Mouse (Mus musculus): ENCODE data around the gene Ticam1. TPM values are rescaled to one million over a fixed set of nuclear protein-coding genes. Genes with fewer than 3 reads are reported as not detected.

Gene Ticam1
- polyA plus RNA-seq, 1 experiment from 2014 or later = 1.6 TPM

DNA sequence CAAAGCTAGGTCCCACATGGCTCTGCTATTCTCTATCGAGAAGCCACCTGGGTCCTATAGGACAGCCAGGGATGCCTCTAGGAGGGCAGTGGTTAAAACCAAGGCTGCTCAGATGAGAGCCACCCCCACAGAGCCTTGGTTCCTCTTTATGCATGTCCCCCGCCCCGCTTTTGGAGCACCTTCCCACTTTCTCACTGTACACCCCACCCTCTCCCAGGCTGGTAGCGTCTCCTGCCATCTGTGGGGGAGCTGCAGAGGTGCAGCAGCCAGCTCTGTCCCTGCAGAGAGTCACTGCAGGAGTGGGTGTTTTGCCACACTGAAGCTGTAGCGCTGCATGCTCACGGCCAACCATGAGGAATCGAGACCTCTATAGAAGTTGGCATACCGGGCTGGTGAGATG is 6.7 kb upstream of the Ticam1 start:
- H3K9ac ChIP-seq (replicated peaks; ENCODE audit: low read length) = no peak overlapping the region
- ATAC-seq (ENCODE audit: low FRiP score, low TSS enrichment) (no peak), DNase-seq (no peak)
- H3K27ac ChIP-seq (replicated peaks; ENCODE audit: low read depth, low read length) = no peak overlapping the region
- H3K27me3 ChIP-seq (ENCODE audit: control insufficient read depth, insufficient read depth, low read length) = no peaks in the 10 kb centered on the region
- no peaks in the 10 kb centered on the region for H3K36me3 ChIP-seq (ENCODE audit: control insufficient read depth, insufficient read depth, low read length)
- WGBS = 94% methylated on average over 8 of the region's 8 CpGs
- H3K4me2 ChIP-seq (ENCODE audit: low read length) = no peak overlapping the region
- H3K9me3 ChIP-seq (ENCODE audit: control insufficient read depth, low read length) = no peaks in the 10 kb centered on the region
- no peak overlapping the region for H3K4me3 ChIP-seq (replicated peaks; ENCODE audit: low read depth, low read length)
- no peaks in the 10 kb centered on the region for H3K4me1 ChIP-seq (ENCODE audit: control insufficient read depth, insufficient read depth, low read length)

DNA sequence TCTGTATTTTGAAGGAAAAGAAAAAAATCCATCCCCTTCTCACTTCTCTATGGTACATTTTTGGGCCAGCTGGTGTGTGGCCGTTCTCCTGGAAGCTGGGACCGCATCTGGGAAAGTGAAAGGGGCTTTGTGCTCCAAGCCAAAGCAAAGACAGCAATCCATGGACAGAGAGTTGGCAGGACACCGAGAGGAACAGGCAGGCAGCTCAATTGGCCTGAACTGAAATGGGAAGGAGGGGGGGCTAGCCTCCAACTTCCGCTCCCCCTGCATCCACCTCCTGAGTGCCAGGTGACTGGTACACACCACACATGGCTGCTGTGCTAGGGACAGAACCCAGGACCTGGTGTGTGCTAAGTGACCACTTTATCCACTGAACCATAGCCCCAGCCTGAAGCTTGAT is 6.2 kb upstream of the Ticam1 start:
- Histone ChIP-seq H3K27ac (replicated peaks; ENCODE audit: low read depth, low read length) (no peak overlapping the region), H3K27me3 (ENCODE audit: control insufficient read depth, insufficient read depth, low read length) (no peaks in the 10 kb centered on the region), H3K9me3 (ENCODE audit: control insufficient read depth, low read length) (no peaks in the 10 kb centered on the region), H3K4me1 (ENCODE audit: control insufficient read depth, insufficient read depth, low read length) (no peaks in the 10 kb centered on the region), H3K9ac (replicated peaks; ENCODE audit: low read length) (no peak overlapping the region), H3K36me3 (ENCODE audit: control insufficient read depth, insufficient read depth, low read length) (no peaks in the 10 kb centered on the region), H3K4me2 (ENCODE audit: low read length) (no peak overlapping the region), H3K4me3 (replicated peaks; ENCODE audit: low read depth, low read length) (no peak overlapping the region)
- no peak for DNase-seq
- WGBS = 91% methylated on average over 4 of the region's 4 CpGs
- ATAC-seq (ENCODE audit: low FRiP score, low TSS enrichment) = no peak

DNA sequence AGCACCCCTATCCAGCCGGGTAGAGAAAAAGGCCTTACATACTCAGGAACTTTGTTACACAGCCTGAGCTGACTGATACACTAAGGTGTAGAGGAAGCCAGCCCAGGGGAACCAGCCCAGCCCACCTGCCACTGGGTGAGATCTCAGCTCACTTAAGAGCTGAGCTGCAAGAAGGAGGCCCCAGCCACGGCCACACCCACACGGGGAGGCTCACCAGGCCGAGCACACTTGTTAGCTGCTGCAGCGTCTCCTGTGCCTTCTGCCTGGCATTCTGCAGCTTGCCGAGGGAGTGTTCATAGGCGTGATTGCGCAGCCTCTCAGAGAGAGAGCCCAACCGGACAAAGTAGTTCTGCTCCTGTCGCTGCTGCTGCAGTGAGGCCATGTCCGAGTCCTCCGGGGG is 4.6 kb upstream of the Ticam1 start:
- no peak for DNase-seq
- Histone ChIP-seq H3K4me1 (ENCODE audit: control insufficient read depth, insufficient read depth, low read length) (0 out of 2 replicates have a peak, but pooled peaks cover 5% of the 10 kb centered on the region), H3K36me3 (ENCODE audit: control insufficient read depth, insufficient read depth, low read length) (no peaks in the 10 kb centered on the region), H3K4me3 (replicated peaks; ENCODE audit: low read depth, low read length) (no peak overlapping the region), H3K4me2 (ENCODE audit: low read length) (no peak overlapping the region), H3K9ac (replicated peaks; ENCODE audit: low read length) (no peak overlapping the region), H3K9me3 (ENCODE audit: control insufficient read depth, low read length) (no peaks in the 10 kb centered on the region), H3K27me3 (ENCODE audit: control insufficient read depth, insufficient read depth, low read length) (no peaks in the 10 kb centered on the region), H3K27ac (replicated peaks; ENCODE audit: low read depth, low read length) (no peak overlapping the region)
- 91% methylated on average over 12 of the region's 12 CpGs for WGBS
- ATAC-seq (ENCODE audit: low FRiP score, low TSS enrichment) = no peak

DNA sequence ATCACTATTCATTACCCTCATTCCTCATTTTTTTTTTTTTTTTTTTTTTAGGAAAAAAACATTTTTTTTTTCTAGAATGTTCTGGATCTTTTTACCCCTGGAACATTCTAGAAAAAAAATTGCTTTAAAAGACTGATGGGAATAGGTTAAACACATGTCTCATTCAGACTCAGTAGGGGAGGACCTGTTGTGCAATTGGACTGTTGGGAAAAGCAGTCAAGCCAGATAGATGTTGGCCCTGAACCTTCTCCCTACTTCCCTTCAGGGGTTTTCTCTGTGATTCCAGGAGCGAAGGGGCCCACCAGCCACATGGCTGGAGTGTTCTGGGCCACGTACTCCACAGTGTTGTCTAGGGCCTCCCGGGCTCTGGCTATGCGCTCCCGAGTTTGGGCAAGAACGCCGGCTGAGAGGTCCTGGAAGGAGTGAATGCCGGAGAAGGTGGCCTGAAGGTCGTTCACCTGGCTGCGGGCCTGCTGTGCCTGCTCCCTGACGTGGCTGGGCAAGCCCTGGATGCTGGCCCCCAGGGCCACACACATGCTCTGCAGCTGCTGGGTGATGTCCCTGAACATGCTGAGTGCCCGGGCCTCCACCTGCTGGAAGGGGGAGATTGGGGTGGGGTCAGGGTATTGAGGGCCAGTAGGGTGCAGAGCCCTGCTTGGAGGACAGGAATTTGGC is 3.0 kb upstream of the Ticam1 start:
- no peak for ATAC-seq (ENCODE audit: low FRiP score, low TSS enrichment)

DNA sequence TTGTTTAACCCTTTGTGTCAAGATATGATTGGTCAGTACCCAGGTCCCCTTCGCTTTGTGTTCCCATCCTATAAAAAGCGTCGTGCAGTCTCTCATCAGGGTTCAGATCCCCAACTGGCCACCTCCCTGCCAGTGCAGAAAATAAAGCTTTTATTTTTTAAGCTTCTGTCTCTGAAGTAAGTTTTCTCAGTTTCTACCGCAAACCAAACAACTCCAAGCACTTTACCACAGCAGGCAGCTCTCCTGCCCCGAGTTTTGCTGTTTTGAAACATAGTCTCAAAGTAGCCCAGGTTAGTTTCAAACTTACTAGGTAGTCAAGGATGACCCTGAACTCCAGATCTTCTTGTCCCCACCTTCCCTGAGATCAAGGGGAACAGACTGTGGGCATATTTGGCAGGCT is 1.8 kb upstream of the Ticam1 start:
- no peak for ATAC-seq (ENCODE audit: low FRiP score, low TSS enrichment)
- 0 out of 2 replicates have a peak, but pooled peaks cover 5% of the 10 kb centered on the region for H3K4me1 ChIP-seq (ENCODE audit: control insufficient read depth, insufficient read depth, low read length)
- H3K4me3 ChIP-seq (replicated peaks; ENCODE audit: low read depth, low read length) = no peak overlapping the region
- WGBS = 95% methylated on average over 5 of the region's 5 CpGs
- no peak overlapping the region for H3K9ac ChIP-seq (replicated peaks; ENCODE audit: low read length)
- no peaks in the 10 kb centered on the region for H3K9me3 ChIP-seq (ENCODE audit: control insufficient read depth, low read length)
- no peak for DNase-seq
- H3K27me3 ChIP-seq (ENCODE audit: control insufficient read depth, insufficient read depth, low read length) = no peaks in the 10 kb centered on the region
- H3K27ac ChIP-seq (replicated peaks; ENCODE audit: low read depth, low read length) = no peak overlapping the region
- H3K36me3 ChIP-seq (ENCODE audit: control insufficient read depth, insufficient read depth, low read length) = no peaks in the 10 kb centered on the region
- no peak overlapping the region for H3K4me2 ChIP-seq (ENCODE audit: low read length)

More for the DNA sequence above, 3.0 kb upstream of the Ticam1 start:
- Histone ChIP-seq H3K27ac (replicated peaks; ENCODE audit: low read depth, low read length) (no peak overlapping the region), H3K4me2 (ENCODE audit: low read length) (no peak overlapping the region), H3K4me3 (replicated peaks; ENCODE audit: low read depth, low read length) (no peak overlapping the region), H3K4me1 (ENCODE audit: control insufficient read depth, insufficient read depth, low read length) (0 out of 2 replicates have a peak, but pooled peaks cover 5% of the 10 kb centered on the region), H3K27me3 (ENCODE audit: control insufficient read depth, insufficient read depth, low read length) (no peaks in the 10 kb centered on the region), H3K9me3 (ENCODE audit: control insufficient read depth, low read length) (no peaks in the 10 kb centered on the region), H3K9ac (replicated peaks; ENCODE audit: low read length) (no peak overlapping the region), H3K36me3 (ENCODE audit: control insufficient read depth, insufficient read depth, low read length) (no peaks in the 10 kb centered on the region)
- DNase-seq = no peak
- WGBS = 97% methylated on average over 12 of the region's 12 CpGs

DNA sequence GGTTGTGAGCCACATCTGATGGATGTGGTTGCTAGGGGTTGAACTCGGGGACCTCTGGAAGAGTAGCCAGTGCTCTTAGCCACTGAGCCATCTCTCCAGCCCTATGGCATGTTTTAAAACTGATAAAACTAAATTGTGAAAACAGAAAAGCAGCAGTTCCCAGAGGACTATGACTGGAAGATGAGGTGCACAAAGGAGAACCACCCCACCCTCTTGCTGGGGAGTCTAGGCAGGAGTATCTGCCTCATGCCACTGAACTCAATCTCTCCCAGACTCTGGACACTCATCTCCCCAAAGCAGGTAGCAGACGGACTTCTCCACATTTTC is 944 bp upstream of the Ticam1 start:
- peak overlapping the region; percentile 63; the same call in 1 of the 2 replicates for H3K4me2 ChIP-seq (ENCODE audit: low read length)
- DNase-seq (no peak), ATAC-seq (ENCODE audit: low FRiP score, low TSS enrichment) (no peak)
- 0 out of 2 replicates have a peak, but pooled peaks cover 5% of the 10 kb centered on the region for H3K4me1 ChIP-seq (ENCODE audit: control insufficient read depth, insufficient read depth, low read length)
- H3K36me3 ChIP-seq (ENCODE audit: control insufficient read depth, insufficient read depth, low read length) = no peaks in the 10 kb centered on the region
- H3K9me3 ChIP-seq (ENCODE audit: control insufficient read depth, low read length) = no peaks in the 10 kb centered on the region
- H3K27me3 ChIP-seq (ENCODE audit: control insufficient read depth, insufficient read depth, low read length) = no peaks in the 10 kb centered on the region
- no peak overlapping the region for H3K4me3 ChIP-seq (replicated peaks; ENCODE audit: low read depth, low read length)
- H3K9ac ChIP-seq (replicated peaks; ENCODE audit: low read length) = no peak overlapping the region
- 41% methylated on average over 2 of the region's 2 CpGs for WGBS
- no peak overlapping the region for H3K27ac ChIP-seq (replicated peaks; ENCODE audit: low read depth, low read length)

DNA sequence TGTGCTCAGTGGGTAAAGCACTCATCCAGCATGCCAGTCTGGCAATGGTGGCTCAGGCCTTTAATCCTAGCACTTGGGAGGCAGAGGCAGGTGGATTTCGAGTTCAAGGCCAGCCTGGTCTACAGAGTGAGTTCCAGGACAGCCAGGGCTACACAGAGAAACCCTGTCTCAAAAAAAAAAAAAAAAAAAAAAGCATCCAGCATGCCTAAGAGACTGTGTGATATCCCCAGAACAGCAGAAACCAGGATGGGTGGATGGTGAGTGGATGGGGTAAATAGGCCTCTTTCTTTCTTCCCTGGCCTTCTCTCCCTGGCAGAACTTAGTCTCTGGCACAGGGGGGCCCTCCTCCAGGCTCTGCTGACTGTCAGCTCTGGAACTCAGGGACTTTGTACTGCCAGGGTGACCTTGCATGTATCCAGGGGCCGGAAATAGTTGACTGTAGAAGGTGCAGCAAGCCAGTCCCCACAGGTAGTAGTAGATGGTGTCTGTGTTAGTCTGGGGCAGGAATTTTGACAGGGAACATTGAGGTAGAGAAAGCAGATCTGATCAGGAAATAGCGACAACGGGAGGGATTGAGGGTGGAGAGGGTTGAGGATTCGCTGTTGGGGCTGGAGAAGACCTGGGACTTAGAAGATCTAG is 625 bp downstream of the Ticam1 start:
- ATAC-seq (ENCODE audit: low FRiP score, low TSS enrichment) (no peak), DNase-seq (no peak)
- H3K4me2 ChIP-seq (ENCODE audit: low read length) = peak overlapping the region; percentile 63
- no peaks in the 10 kb centered on the region for H3K9me3 ChIP-seq (ENCODE audit: control insufficient read depth, low read length)
- 0 out of 2 replicates have a peak, but pooled peaks cover 5% of the 10 kb centered on the region for H3K4me1 ChIP-seq (ENCODE audit: control insufficient read depth, insufficient read depth, low read length)
- WGBS = 34% methylated on average over 5 of the region's 5 CpGs
- H3K27ac ChIP-seq (replicated peaks; ENCODE audit: low read depth, low read length) = no peak overlapping the region
- peak overlapping the region; percentile 32 for H3K4me3 ChIP-seq (replicated peaks; ENCODE audit: low read depth, low read length)
- no peaks in the 10 kb centered on the region for H3K27me3 ChIP-seq (ENCODE audit: control insufficient read depth, insufficient read depth, low read length)
- H3K9ac ChIP-seq (replicated peaks; ENCODE audit: low read length) = peak overlapping the region; percentile 43; the same call in 1 of the 2 replicates
- H3K36me3 ChIP-seq (ENCODE audit: control insufficient read depth, insufficient read depth, low read length) = no peaks in the 10 kb centered on the region

DNA sequence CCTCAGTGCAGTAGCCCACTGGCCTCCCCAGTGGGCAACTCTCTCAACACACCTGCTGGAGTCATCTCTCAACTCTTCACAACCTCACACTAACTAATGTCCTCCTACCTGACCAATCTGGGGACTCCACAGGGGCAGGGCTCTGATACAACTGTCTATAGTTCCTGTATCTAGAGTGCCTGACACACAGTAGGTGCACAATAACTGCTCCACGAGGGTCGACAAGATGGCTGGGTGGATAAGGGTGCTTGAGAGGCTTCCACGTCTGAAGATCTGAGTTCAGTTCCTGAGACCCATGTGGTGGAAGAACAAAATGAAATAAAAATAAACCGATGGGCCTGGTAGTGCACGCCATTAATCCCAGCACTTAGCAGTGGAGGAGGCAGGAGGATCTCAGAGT is 2.6 kb downstream of the Ticam1 start:
- Histone ChIP-seq H3K27me3 (ENCODE audit: control insufficient read depth, insufficient read depth, low read length) (no peaks in the 10 kb centered on the region), H3K4me2 (ENCODE audit: low read length) (no peak overlapping the region), H3K9ac (replicated peaks; ENCODE audit: low read length) (no peak overlapping the region), H3K27ac (replicated peaks; ENCODE audit: low read depth, low read length) (no peak overlapping the region), H3K4me3 (replicated peaks; ENCODE audit: low read depth, low read length) (no peak overlapping the region), H3K4me1 (ENCODE audit: control insufficient read depth, insufficient read depth, low read length) (peaks cover 11% of the 10 kb centered on the region; the same call in 1 of the 2 replicates), H3K36me3 (ENCODE audit: control insufficient read depth, insufficient read depth, low read length) (no peaks in the 10 kb centered on the region), H3K9me3 (ENCODE audit: control insufficient read depth, low read length) (no peaks in the 10 kb centered on the region)
- ATAC-seq (ENCODE audit: low FRiP score, low TSS enrichment) = no peak
- no peak for DNase-seq
- 90% methylated on average over 5 of the region's 5 CpGs for WGBS

DNA sequence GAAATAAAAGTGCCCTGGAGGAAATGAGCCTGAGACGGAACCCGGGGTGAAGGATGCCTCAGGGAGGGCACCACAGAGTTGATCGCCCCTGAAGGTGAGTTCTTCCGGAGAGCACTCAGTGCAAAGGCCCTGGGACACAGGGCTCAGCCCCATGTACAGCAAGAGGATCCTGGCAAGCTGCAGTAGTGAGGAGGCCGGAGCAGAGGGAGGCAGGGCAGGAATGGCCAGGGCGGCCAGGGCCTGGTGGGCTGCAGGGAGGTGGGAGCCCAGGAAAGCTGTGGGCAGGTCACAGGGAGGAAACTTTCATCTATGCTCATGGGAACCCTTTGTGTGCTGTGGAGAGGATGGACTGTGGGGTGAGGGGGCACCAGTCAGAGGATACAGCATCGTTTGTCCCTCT is 3.1 kb downstream of the Ticam1 start:
- Histone ChIP-seq H3K27me3 (ENCODE audit: control insufficient read depth, insufficient read depth, low read length) (no peaks in the 10 kb centered on the region), H3K4me1 (ENCODE audit: control insufficient read depth, insufficient read depth, low read length) (peaks cover 13% of the 10 kb centered on the region; the same call in 1 of the 2 replicates), H3K4me2 (ENCODE audit: low read length) (no peak overlapping the region), H3K9me3 (ENCODE audit: control insufficient read depth, low read length) (no peaks in the 10 kb centered on the region), H3K4me3 (replicated peaks; ENCODE audit: low read depth, low read length) (no peak overlapping the region), H3K27ac (replicated peaks; ENCODE audit: low read depth, low read length) (no peak overlapping the region), H3K36me3 (ENCODE audit: control insufficient read depth, insufficient read depth, low read length) (no peaks in the 10 kb centered on the region), H3K9ac (replicated peaks; ENCODE audit: low read length) (no peak overlapping the region)
- DNase-seq (no peak), ATAC-seq (ENCODE audit: low FRiP score, low TSS enrichment) (no peak)
- WGBS = 94% methylated on average over 7 of the region's 7 CpGs
